Mouse (Mus musculus) brown adipose tissue, adult 24 weeks (tissue): Measurements from ENCODE around the gene Arhgdib. TPM values are rescaled to one million over a fixed set of nuclear protein-coding genes. Genes with fewer than 3 reads are reported as not detected.

ENCODE experiments used
- polyA plus RNA-seq: library from polyadenylated mRNA; stranded (reverse); fragments of >200 nt; gene quantifications from 2 replicates; pipeline ENCODE4 v1.2.4, GENCODE M21; 2012; ENCODE audit not compliant: missing spikeins, insufficient read depth, insufficient read length

The Arhgdib gene
- polyA plus RNA-seq, 1 experiment = 26.5 TPM

Other genes with a start within 250 kb of the Arhgdib start
- gene Gucy2c, start 160.1 kb downstream of the Arhgdib start, polyA plus RNA-seq = not detected in 2 replicates
- gene Hist4h4, start 137.5 kb downstream of the Arhgdib start, polyA plus RNA-seq = not detected in 2 replicates
- 53.0 and 64.2 TPM in 2 replicates for gene H2afj, start 133.7 kb downstream of the Arhgdib start, polyA plus RNA-seq
- gene BC049715, start 114.3 kb downstream of the Arhgdib start, polyA plus RNA-seq = not detected in 2 replicates
- 21.2 and 23.2 TPM in 2 replicates for gene Wbp11, start 113.7 kb downstream of the Arhgdib start, polyA plus RNA-seq
- not detected in 2 replicates for gene Smco3, start 106.4 kb downstream of the Arhgdib start, polyA plus RNA-seq
- gene Art4, start 84.2 kb downstream of the Arhgdib start, polyA plus RNA-seq = not detected in 2 replicates
- 126 and 205 TPM in 2 replicates for gene Mgp, start 66.1 kb downstream of the Arhgdib start, polyA plus RNA-seq
- not detected in 2 replicates for gene Erp27, start 19.7 kb downstream of the Arhgdib start, polyA plus RNA-seq
- not detected in 2 replicates for gene Pde6h, start 18.1 kb downstream of the Arhgdib start, polyA plus RNA-seq
- not detected in 2 replicates for gene Rerg, start 228.6 kb upstream of the Arhgdib start, polyA plus RNA-seq